Mouse (Mus musculus) embryonic facial prominence, embryonic 14.5 days (tissue): ENCODE measurements around the gene Dok3. TPM values are rescaled to one million over a fixed set of nuclear protein-coding genes. Genes with fewer than 3 reads are reported as not detected.

Experiments used
- ATAC-seq: fragments of 200-750 bp; cut with Nextera tagmentation; 2 replicates; pipeline ENCODE4 v1.8.0; 2017; ENCODE audit warnings: low read depth, moderate number of reproducible peaks, moderate TSS enrichment
- DNase-seq: peaks from one replicate; pipeline ENCODE4 v3.0.0-alpha.2; 2015; ENCODE audit warnings: low spot score
- H3K27ac ChIP-seq: fragments of 300-500 bp; sonication (generic); replicated peaks from 2 replicates; pipeline ENCODE4 v1.5.1; 2014; ENCODE audit warnings: low read depth, mild to moderate bottlenecking, low read length, moderate library complexity
- H3K27me3 ChIP-seq: fragments of 300-500 bp; sonication (generic); replicated peaks from 2 replicates; pipeline ENCODE4 v1.6.1; 2014; ENCODE audit warnings: low read length; ENCODE audit not compliant: control insufficient read depth, insufficient read depth
- H3K36me3 ChIP-seq: fragments of 300-500 bp; sonication (generic); 2 replicates; pipeline ENCODE4 v1.6.1; 2014; ENCODE audit warnings: low read length, mixed read lengths; ENCODE audit not compliant: control insufficient read depth, insufficient read depth
- H3K4me1 ChIP-seq: fragments of 300-500 bp; sonication (generic); 2 replicates; pipeline ENCODE4 v1.6.1; 2014; ENCODE audit warnings: antibody characterized with exemption, low read length; ENCODE audit not compliant: control insufficient read depth, insufficient read depth
- H3K4me2 ChIP-seq: fragments of 300-500 bp; sonication (generic); 2 replicates; pipeline ENCODE4 v1.6.1; 2014; ENCODE audit warnings: low read depth, mild to moderate bottlenecking, low read length, moderate library complexity, mixed read lengths
- H3K4me3 ChIP-seq: fragments of 300-500 bp; sonication (generic); 2 replicates; pipeline ENCODE4 v1.5.1; 2014; ENCODE audit warnings: low read depth, mild to moderate bottlenecking, low read length
- H3K9ac ChIP-seq: fragments of 300-500 bp; sonication (generic); 2 replicates; pipeline ENCODE4 v1.6.1; 2014; ENCODE audit warnings: low read depth, mild to moderate bottlenecking, low read length, moderate library complexity, mixed read lengths
- H3K9me3 ChIP-seq: fragments of 300-500 bp; sonication (generic); 2 replicates; pipeline ENCODE4 v1.6.1; 2016; ENCODE audit warnings: low read length; ENCODE audit not compliant: control insufficient read depth
- WGBS: fragments of 180-500 bp; shearing (Covaris S2); extraction: QIAGEN DNeasy Blood & Tissue Kit; methylation state at CpG from one replicate; pipeline ENCODE4 v1.1.7; 2014; 5-methylcytosine and 5-hydroxymethylcytosine counted together
- polyA plus RNA-seq: library from polyadenylated mRNA; unstranded; fragments of >200 nt; fragmentation: Nextera tagmentation; extraction: Ambion mirVana; gene quantifications from 2 replicates; pipeline ENCODE4 v1.2.1, GENCODE M21; 2014

The Dok3 gene
- polyA plus RNA-seq, 1 experiment from 2014 or later, result 3.8 TPM

- WGBS, result 72% methylated on average over 4 of the region's 4 CpGs
- Histone ChIP-seq H3K27me3 (no peaks in the 10 kb centered on the region), H3K4me3 (no peak overlapping the region), H3K9me3 (no peaks in the 10 kb centered on the region), H3K9ac (no peak overlapping the region), H3K36me3 (no peaks in the 10 kb centered on the region), H3K4me1 (no peaks in the 10 kb centered on the region), H3K27ac (no peak overlapping the region), H3K4me2 (no peak overlapping the region)
- ATAC-seq, result no peak
- DNase-seq, result no peak
These were observed 9.5 kb downstream of the Dok3 start for GRCm38 (mm10) chr13:55519606-55520005.

- DNase-seq, result peak; percentile 88
- Histone ChIP-seq H3K4me3 (no peak overlapping the region), H3K9me3 (no peaks in the 10 kb centered on the region), H3K36me3 (no peaks in the 10 kb centered on the region), H3K27ac (no peak overlapping the region), H3K4me2 (no peak overlapping the region), H3K9ac (no peak overlapping the region), H3K27me3 (no peaks in the 10 kb centered on the region), H3K4me1 (peaks cover 4% of the 10 kb centered on the region)
- no peak for ATAC-seq
- 11% methylated on average over 5 of the region's 5 CpGs for WGBS
These were observed 12.1 kb downstream of the Dok3 start for GRCm38 (mm10) chr13:55516955-55517354.

DNA sequence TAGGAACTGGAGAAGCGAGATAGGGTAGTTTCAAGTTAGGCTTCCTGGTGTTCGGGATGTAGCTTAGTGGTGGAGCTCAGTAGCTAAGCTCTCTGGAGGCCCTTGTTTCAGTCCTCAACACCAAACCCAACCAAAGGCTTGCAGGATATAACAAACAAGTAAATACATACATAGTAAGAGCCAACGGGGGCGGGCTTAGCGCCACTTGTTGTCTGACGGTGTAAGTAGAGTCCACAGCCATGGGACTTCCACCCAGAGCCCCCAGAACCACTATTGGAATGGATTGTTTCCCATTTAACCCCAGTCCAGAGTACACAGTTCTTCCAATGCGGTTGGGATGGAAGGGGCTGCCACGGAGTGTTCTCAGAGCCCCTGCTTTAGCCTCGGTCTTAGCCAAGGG lies 15.3 kb downstream of the Dok3 start:
- peaks cover 23% of the 10 kb centered on the region for H3K4me1 ChIP-seq
- no peaks in the 10 kb centered on the region for H3K27me3 ChIP-seq
- peak overlapping the region; percentile 80 for H3K4me2 ChIP-seq
- ATAC-seq, result no peak
- peak overlapping the region; percentile 76 for H3K4me3 ChIP-seq
- H3K9me3 ChIP-seq, result no peaks in the 10 kb centered on the region
- DNase-seq, result no peak
- peak overlapping the region; percentile 78; the same call in 1 of the 2 replicates for H3K9ac ChIP-seq
- peaks cover 17% of the 10 kb centered on the region for H3K36me3 ChIP-seq
- no peak overlapping the region for H3K27ac ChIP-seq
- whole genome bisulfite sequencing, result 37% methylated on average over 9 of the region's 9 CpGs

DNA sequence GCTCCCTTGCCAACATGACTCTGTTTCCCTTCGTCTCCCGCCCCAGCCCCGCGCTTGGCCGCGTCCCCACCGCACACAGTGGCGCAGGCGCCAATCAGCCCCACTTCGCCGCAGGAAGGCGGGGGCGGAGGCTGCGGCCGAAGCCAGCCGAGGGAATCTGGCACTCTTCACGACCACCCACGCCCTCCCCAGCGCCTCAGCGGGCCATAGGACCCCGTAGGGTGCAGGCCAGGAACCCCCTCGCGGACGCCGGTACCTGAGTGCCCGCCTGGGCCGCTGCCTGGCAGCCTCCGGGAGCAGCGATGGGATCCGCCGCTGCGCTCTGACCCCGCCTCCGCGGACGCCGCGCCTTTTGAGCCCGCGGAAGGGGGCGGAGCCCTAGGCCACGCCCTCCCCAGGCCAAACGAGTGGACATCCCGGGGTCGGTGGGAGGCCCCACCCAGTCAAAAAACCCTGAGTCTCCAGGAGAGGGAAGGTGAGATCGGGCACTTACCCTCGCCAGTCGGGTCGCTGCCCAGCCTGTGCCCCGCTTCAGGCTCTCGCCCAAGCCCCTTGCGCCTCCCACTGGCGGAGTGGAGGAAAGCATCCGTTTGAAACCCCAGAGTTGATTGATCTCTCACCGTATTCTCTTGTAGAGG lies 15.9 kb downstream of the Dok3 start, which contains the start of gene Pdlim7:
Pdlim7 (minus strand) TSS at position 566 of the 638 bp plus-strand sequence.
- DNase-seq (peak; percentile 88), ATAC-seq (peak; percentile 73)
- Histone ChIP-seq H3K27me3 (no peaks in the 10 kb centered on the region), H3K27ac (peak within 1 kb of the TSS; percentile 85), H3K9me3 (no peaks in the 10 kb centered on the region), H3K36me3 (peaks cover 23% of the 10 kb centered on the region), H3K4me1 (peaks cover 23% of the 10 kb centered on the region), H3K9ac (peak within 1 kb of the TSS; percentile 78), H3K4me3 (peak within 1 kb of the TSS; percentile 76), H3K4me2 (peak within 1 kb of the TSS; percentile 80)
- 1% methylated on average over 21 of the region's 55 CpGs for WGBS

GRCm38 (mm10) chr13:55512379-55513031 lies 16.6 kb downstream of the Dok3 start:
- peak; percentile 90 for DNase-seq
- H3K9me3 ChIP-seq, result no peaks in the 10 kb centered on the region
- peaks cover 23% of the 10 kb centered on the region for H3K4me1 ChIP-seq
- H3K4me3 ChIP-seq, result peak overlapping the region; percentile 76
- no peaks in the 10 kb centered on the region for H3K27me3 ChIP-seq
- peak overlapping the region; percentile 80 for H3K4me2 ChIP-seq
- H3K9ac ChIP-seq, result peak overlapping the region; percentile 78
- peak overlapping the region; percentile 85 for H3K27ac ChIP-seq
- peaks cover 30% of the 10 kb centered on the region for H3K36me3 ChIP-seq
- 1% methylated on average over 17 of the region's 25 CpGs for WGBS
- peak; percentile 62 for ATAC-seq

GRCm38 (mm10) chr13:55511492-55511861 lies 17.6 kb downstream of the Dok3 start:
- WGBS, result 17% methylated on average over 5 of the region's 5 CpGs
- peak overlapping the region; percentile 80 for H3K4me2 ChIP-seq
- H3K36me3 ChIP-seq, result peaks cover 40% of the 10 kb centered on the region
- no peak for ATAC-seq
- H3K9ac ChIP-seq, result peak overlapping the region; percentile 17
- no peak for DNase-seq
- H3K4me3 ChIP-seq, result peak overlapping the region; percentile 76
- H3K9me3 ChIP-seq, result no peaks in the 10 kb centered on the region
- H3K27me3 ChIP-seq, result no peaks in the 10 kb centered on the region
- H3K4me1 ChIP-seq, result peaks cover 23% of the 10 kb centered on the region
- H3K27ac ChIP-seq, result peak overlapping the region; percentile 79

GRCm38 (mm10) chr13:55510668-55511491 lies 18.2 kb downstream of the Dok3 start:
- peak overlapping the region; percentile 79 for H3K27ac ChIP-seq
- ATAC-seq (peak; percentile 71), DNase-seq (peak; percentile 93)
- H3K4me2 ChIP-seq, result peak overlapping the region; percentile 80
- peak overlapping the region; percentile 17 for H3K9ac ChIP-seq
- H3K36me3 ChIP-seq, result peaks cover 46% of the 10 kb centered on the region
- peaks cover 23% of the 10 kb centered on the region for H3K4me1 ChIP-seq
- H3K4me3 ChIP-seq, result peak overlapping the region; percentile 76
- H3K27me3 ChIP-seq, result no peaks in the 10 kb centered on the region
- WGBS, result 9% methylated on average over 6 of the region's 6 CpGs
- H3K9me3 ChIP-seq, result no peaks in the 10 kb centered on the region

- ATAC-seq, result 0 out of 2 replicates have a peak, but pooled peaks have one; percentile 0
- H3K36me3 ChIP-seq, result peaks cover 52% of the 10 kb centered on the region
- 34% methylated on average over 3 of the region's 3 CpGs for WGBS
These were observed 18.8 kb downstream of the Dok3 start for GRCm38 (mm10) chr13:55510332-55510667.

More at GRCm38 (mm10) chr13:55510332-55510667, 18.8 kb downstream of the Dok3 start:
- Histone ChIP-seq H3K9ac (peak overlapping the region; percentile 17; the same call in 1 of the 2 replicates), H3K4me2 (peak overlapping the region; percentile 80), H3K9me3 (no peaks in the 10 kb centered on the region), H3K4me3 (no peak overlapping the region), H3K27me3 (no peaks in the 10 kb centered on the region), H3K4me1 (peaks cover 23% of the 10 kb centered on the region), H3K27ac (peak overlapping the region; percentile 79)
- peak; percentile 39 for DNase-seq
